Mouse (Mus musculus) hindbrain, embryonic 11.5 days (tissue): ENCODE data around the gene Vmn1r1. TPM values are rescaled to one million over a fixed set of nuclear protein-coding genes. Genes with fewer than 3 reads are reported as not detected.

Source experiments
- ATAC-seq: fragments of 200-750 bp; cut with Nextera tagmentation; 2 replicates; pipeline ENCODE4 v1.8.0; 2017; ENCODE audit warnings: mild to moderate bottlenecking, moderate TSS enrichment, moderate library complexity; ENCODE audit not compliant: low FRiP score
- DNase-seq: peaks from one replicate; pipeline ENCODE4 v3.0.0-alpha.2; 2015; ENCODE audit warnings: low spot score
- H3K27ac ChIP-seq: fragments of 300-500 bp; sonication (generic); 2 replicates; pipeline ENCODE4 v1.5.1; 2014; ENCODE audit warnings: mild to moderate bottlenecking, low read depth, low read length
- H3K27me3 ChIP-seq: fragments of 300-500 bp; sonication (generic); 2 replicates; pipeline ENCODE4 v1.6.1; 2014; ENCODE audit warnings: mild to moderate bottlenecking, low read length, moderate library complexity, mixed read lengths; ENCODE audit not compliant: control insufficient read depth, insufficient read depth
- H3K36me3 ChIP-seq: fragments of 300-500 bp; sonication (generic); 2 replicates; pipeline ENCODE4 v1.6.1; 2014; ENCODE audit warnings: mild to moderate bottlenecking, low read length, moderate library complexity, mixed read lengths; ENCODE audit not compliant: control insufficient read depth, insufficient read depth
- H3K4me1 ChIP-seq: fragments of 300-500 bp; sonication (generic); replicated peaks from 2 replicates; pipeline ENCODE4 v1.6.1; 2014; ENCODE audit warnings: low read length, mixed read lengths; ENCODE audit not compliant: control insufficient read depth, insufficient read depth
- H3K4me2 ChIP-seq: fragments of 300-500 bp; sonication (generic); replicated peaks from 2 replicates; pipeline ENCODE4 v1.6.1; 2014; ENCODE audit warnings: mild to moderate bottlenecking, low read depth, low read length
- H3K4me3 ChIP-seq: fragments of 300-500 bp; sonication (generic); 2 replicates; pipeline ENCODE4 v1.5.1; 2014; ENCODE audit warnings: low read depth, low read length
- H3K9ac ChIP-seq: fragments of 300-500 bp; sonication (generic); 2 replicates; pipeline ENCODE4 v1.6.1; 2014; ENCODE audit warnings: low read depth, low read length
- H3K9me3 ChIP-seq: fragments of 300-500 bp; sonication (generic); 2 replicates; pipeline ENCODE4 v1.6.1; 2016; ENCODE audit warnings: low read length; ENCODE audit not compliant: control insufficient read depth
- WGBS: fragments of 180-500 bp; shearing (Covaris S2); extraction: QIAGEN DNeasy Blood & Tissue Kit; methylation state at CpG from one replicate; pipeline ENCODE4 v1.1.7; 2014; 5-methylcytosine and 5-hydroxymethylcytosine counted together
- polyA plus RNA-seq: library from polyadenylated mRNA; unstranded; fragments of >200 nt; fragmentation: Nextera tagmentation; extraction: Ambion mirVana; gene quantifications from 2 replicates; pipeline ENCODE4 v1.2.1, GENCODE M21; 2014

The Vmn1r1 gene
- polyA plus RNA-seq, 1 experiment from 2014 or later: not detected

- DNase-seq (no peak), ATAC-seq (no peak)
- WGBS: 87% methylated on average over 11 of the region's 11 CpGs
Observed at GRCm38 (mm10) chr1:182110185-182110584, 54.1 kb downstream of the Vmn1r1 start.

DNA sequence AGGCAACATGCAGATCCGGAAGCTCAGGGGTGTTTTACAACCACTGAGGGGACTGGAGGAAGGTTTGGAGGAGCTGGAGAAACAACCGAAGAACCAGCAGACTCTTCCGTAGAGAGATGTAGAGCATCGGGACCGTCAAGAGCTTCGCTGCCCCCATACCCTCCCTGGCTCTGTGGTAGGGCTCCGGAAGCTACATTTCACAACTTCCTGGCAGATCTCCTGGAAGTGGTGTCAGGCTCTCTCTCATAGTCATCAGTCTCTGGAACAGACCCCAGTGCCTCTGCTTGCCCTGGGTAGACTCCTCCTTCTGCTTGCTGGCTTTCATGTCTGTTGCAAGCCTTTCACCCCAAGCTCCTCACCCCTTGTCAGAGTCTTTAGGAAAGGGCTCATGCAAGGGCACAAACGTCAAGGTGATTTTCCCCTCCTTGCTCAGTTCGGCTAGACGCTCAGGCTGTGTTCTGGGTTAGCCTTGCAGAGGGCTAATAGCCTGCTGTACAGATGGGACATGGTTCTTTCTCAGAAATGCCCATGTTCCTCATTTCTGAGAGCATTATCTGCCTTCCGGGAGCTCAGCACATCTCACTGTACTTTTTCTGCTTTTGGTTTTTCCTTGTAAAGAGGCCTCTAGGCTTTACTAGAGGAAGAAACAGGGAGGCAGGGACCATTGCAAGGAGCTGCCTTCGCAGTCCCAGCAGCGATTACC lies 55.7 kb downstream of the Vmn1r1 start:
- 82% methylated on average over 13 of the region's 13 CpGs for WGBS
- H3K27ac ChIP-seq: no peak overlapping the region

More at GRCm38 (mm10) chr1:182110185-182110584, 54.1 kb downstream of the Vmn1r1 start:
- no peak overlapping the region for H3K9ac ChIP-seq
- H3K9me3 ChIP-seq: no peaks in the 10 kb centered on the region
- H3K4me2 ChIP-seq: no peak overlapping the region
- H3K27ac ChIP-seq: no peak overlapping the region
- H3K4me1 ChIP-seq: peaks cover 4% of the 10 kb centered on the region; the same call in 1 of the 2 replicates
- H3K4me3 ChIP-seq: no peak overlapping the region
- no peaks in the 10 kb centered on the region for H3K27me3 ChIP-seq
- H3K36me3 ChIP-seq: no peaks in the 10 kb centered on the region

GRCm38 (mm10) chr1:182107251-182107650 lies 57.0 kb downstream of the Vmn1r1 start:
- no peaks in the 10 kb centered on the region for H3K4me1 ChIP-seq
- no peaks in the 10 kb centered on the region for H3K9me3 ChIP-seq
- no peak overlapping the region for H3K4me2 ChIP-seq
- WGBS: 82% methylated on average over 9 of the region's 9 CpGs
- ATAC-seq (no peak), DNase-seq (no peak)
- no peak overlapping the region for H3K9ac ChIP-seq
- H3K27me3 ChIP-seq: no peaks in the 10 kb centered on the region
- no peak overlapping the region for H3K4me3 ChIP-seq
- H3K27ac ChIP-seq: no peak overlapping the region
- no peaks in the 10 kb centered on the region for H3K36me3 ChIP-seq

More for the DNA sequence above, 55.7 kb downstream of the Vmn1r1 start:
- no peak overlapping the region for H3K4me3 ChIP-seq
- H3K9ac ChIP-seq: no peak overlapping the region
- ATAC-seq: no peak
- no peak for DNase-seq
- H3K27me3 ChIP-seq: no peaks in the 10 kb centered on the region
- no peak overlapping the region for H3K4me2 ChIP-seq
- no peaks in the 10 kb centered on the region for H3K9me3 ChIP-seq
- 0 out of 2 replicates have a peak, but pooled peaks cover 2% of the 10 kb centered on the region for H3K4me1 ChIP-seq
- no peaks in the 10 kb centered on the region for H3K36me3 ChIP-seq

- 57% methylated on average over 3 of the region's 3 CpGs for WGBS
- no peaks in the 10 kb centered on the region for H3K36me3 ChIP-seq
- ATAC-seq: no peak
- H3K4me3 ChIP-seq: no peak overlapping the region
- no peak for DNase-seq
- no peak overlapping the region for H3K27ac ChIP-seq
- H3K9me3 ChIP-seq: no peaks in the 10 kb centered on the region
- H3K4me2 ChIP-seq: no peak overlapping the region
- H3K27me3 ChIP-seq: no peaks in the 10 kb centered on the region
- no peak overlapping the region for H3K9ac ChIP-seq
- H3K4me1 ChIP-seq: no peaks in the 10 kb centered on the region
Observed at GRCm38 (mm10) chr1:182105023-182105422, 59.3 kb downstream of the Vmn1r1 start.

Other genes with a start within 250 kb of the Vmn1r1 start
- 31.9 and 49.2 TPM in 2 replicates for gene Enah, start 144.5 kb downstream of the Vmn1r1 start, polyA plus RNA-seq
- 179 and 180 TPM in 2 replicates for gene Srp9, start 39.7 kb downstream of the Vmn1r1 start, polyA plus RNA-seq
- gene Degs1, start 118.3 kb upstream of the Vmn1r1 start, polyA plus RNA-seq: 78.8 and 79.6 TPM in 2 replicates
- gene Fbxo28, start 177.1 kb upstream of the Vmn1r1 start, polyA plus RNA-seq: 31.3 and 35.7 TPM in 2 replicates
- 28.0 and 30.3 TPM in 2 replicates for gene Trp53bp2, start 244.7 kb upstream of the Vmn1r1 start, polyA plus RNA-seq